Mouse (Mus musculus) large intestine, adult 2 months (tissue): ENCODE measurements around the gene Ntmt1. TPM values are rescaled to one million over a fixed set of nuclear protein-coding genes. Genes with fewer than 3 reads are reported as not detected.

Experiments used
- DNase-seq: peaks from one replicate; pipeline ENCODE4 v3.0.0-alpha.2; 2012; ENCODE audit warnings: low read depth, low spot score
- WGBS: fragments of 180-500 bp; shearing (Covaris S2); methylation state at CpG from one replicate; pipeline ENCODE4 v1.1.7; 2018; 5-methylcytosine and 5-hydroxymethylcytosine counted together
- polyA plus RNA-seq: library from polyadenylated mRNA; depleted of rRNA; stranded (reverse); fragments of >200 nt; gene quantifications from 2 replicates; pipeline ENCODE4 v1.2.3, GENCODE M21; 2012; rRNA removed

The Ntmt1 gene
- polyA plus RNA-seq, 1 experiment: 24.4 TPM

DNA sequence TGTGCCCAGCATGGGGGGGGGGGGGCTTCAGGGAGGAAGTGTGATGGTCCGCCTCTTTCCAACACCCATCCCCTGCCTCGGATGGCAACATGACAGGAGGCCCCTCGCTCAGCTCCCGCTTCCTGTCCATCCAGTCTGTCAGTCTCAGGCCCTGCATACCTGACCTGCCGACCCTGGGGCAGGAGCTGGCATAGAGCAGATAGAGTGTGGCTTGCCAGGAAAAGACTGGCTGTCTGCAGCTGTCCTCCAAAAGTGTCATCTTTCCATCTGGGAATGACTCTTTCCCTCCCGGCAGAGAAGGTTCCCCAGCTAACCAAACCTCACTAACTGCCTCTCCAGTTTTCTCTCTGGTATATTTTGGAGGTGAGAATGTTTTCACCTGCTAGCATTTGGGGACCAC lies 43.0 kb downstream of the Ntmt1 start:
- no peak for DNase-seq
- 40% methylated on average over 6 of the region's 6 CpGs for WGBS

DNA sequence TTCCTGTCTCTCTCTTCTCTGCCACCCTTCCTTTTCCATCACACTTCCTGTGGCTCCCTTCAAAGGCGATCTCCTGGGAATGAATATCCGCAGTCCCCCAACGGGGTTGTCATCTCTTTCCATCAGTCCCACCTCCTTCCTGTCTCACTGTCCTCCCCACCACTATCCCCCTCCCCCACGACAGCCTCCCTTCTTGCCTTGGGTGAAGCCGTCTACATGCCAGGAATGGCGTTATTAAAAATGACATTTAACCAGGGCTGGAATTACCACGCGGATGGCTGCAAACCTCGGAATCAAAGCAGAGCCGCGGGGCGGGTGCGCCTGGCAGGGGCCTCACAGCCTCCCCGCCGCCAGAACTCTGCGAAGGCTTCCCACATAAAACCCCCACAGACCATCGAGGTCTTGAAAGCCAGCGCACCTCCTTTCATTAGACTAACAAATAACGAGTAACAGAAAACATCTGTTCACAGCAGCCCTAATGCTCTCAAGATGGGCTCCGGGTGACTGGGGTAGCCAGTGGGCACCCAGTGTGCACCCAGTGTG lies 45.2 kb downstream of the Ntmt1 start:
- no peak for DNase-seq
- 40% methylated on average over 20 of the region's 20 CpGs for WGBS

DNA sequence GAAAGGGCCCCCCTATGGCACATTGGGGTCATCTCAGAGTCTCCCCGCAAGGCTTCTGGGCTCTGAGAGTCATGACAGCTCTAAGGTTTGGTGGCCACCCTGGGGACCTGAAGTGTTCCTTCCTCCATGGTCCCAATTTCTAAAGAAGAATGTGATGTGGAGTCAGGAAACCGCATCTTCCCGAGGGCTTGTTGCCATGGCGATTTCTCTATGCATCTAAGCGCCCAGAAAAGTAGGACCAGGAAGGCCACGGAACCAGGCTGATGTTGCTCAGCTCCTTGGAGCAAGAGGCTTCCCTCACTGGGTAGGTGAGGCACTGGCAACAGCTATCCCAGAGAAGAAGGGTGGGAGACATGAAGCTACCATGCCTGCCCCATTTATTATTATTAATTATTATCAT lies 49.5 kb downstream of the Ntmt1 start:
- WGBS: 77% methylated on average over 6 of the region's 6 CpGs

DNA sequence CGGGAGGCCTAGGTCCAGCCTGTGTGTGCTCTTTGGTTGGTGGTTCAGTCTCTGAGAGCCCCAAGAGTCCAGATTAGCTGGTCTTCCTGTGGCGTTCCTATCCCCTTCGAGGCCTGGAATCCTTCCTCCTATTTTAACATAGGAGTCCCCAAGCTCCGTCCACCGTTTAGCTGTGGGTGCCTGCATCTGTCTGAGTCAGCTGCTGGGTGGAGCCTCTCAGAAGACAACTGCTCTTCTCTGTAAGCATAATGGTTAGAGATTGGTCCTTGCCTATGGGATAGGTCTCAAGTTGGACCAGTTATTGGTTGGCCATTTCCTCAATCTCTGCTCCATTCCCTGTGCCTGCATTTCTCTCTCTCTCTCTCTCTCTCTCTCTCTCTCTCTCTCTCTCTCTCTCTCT lies 52.2 kb downstream of the Ntmt1 start:
- 67% methylated on average over 5 of the region's 5 CpGs for WGBS
- no peak for DNase-seq

More for the DNA sequence above, 49.5 kb downstream of the Ntmt1 start:
- no peak for DNase-seq

DNA sequence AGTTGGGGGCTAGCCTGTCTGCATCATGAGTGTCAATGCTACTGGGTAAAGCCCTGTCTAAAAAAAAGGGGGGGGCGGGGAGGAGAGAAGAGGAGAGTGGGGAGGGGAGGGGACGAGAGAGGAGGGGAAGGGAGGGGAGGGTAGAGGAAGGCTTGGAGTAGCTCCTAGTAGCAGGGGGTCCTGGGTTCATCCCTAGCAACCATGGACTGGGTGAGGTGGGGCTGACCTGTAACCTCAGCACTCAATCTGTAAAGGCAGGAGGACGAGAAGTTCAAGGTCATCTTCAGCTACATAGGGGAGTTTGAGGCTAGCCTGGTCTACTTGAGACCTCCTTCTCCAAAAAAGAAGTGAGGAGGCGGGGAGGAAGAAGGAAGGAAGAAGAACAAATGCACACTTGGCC lies 54.5 kb downstream of the Ntmt1 start:
- 52% methylated on average over 4 of the region's 4 CpGs for WGBS
- no peak for DNase-seq

DNA sequence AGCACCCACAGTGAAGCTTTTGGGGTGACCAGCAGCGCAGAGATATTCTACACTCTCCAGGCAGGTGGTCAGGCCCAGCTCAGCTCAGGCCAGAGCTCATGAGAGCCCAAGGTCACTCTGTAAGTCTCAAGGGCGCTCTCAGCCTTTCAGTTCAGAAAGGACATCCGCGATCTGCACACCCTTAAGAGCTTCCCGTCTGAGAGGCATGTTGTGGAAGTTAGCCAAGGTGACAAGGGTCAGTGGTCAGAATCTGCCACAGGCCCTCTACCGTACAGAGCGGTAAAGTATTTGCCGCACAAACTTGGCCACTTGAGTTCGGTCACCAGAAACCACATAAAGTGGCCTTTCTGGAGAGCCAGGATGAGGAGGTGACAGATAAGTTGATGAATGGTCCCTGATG lies 55.9 kb downstream of the Ntmt1 start:
- no peak for DNase-seq
- 67% methylated on average over 9 of the region's 9 CpGs for whole genome bisulfite sequencing

DNA sequence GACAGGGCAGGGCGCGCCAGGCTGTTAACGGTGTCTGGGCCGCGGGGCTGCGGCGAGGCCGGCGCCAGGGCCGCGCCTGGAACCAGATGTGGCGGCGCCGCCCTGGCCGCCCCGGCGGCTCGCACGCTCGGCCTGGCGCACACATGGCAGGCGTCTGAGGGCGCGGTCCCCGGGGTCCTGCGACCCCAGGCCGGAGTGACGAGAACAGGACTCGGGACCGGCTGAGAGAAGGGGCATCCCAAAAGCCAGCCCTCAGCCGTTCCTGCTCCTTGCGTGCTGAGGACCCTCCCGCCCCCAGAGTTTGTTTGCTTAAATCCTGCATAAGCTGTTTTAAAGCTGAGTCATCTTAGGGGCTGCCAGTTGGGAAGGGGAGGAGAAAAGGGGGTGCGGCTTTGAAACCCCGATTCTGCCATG lies 57.3 kb downstream of the Ntmt1 start:
- DNase-seq: no peak

DNA sequence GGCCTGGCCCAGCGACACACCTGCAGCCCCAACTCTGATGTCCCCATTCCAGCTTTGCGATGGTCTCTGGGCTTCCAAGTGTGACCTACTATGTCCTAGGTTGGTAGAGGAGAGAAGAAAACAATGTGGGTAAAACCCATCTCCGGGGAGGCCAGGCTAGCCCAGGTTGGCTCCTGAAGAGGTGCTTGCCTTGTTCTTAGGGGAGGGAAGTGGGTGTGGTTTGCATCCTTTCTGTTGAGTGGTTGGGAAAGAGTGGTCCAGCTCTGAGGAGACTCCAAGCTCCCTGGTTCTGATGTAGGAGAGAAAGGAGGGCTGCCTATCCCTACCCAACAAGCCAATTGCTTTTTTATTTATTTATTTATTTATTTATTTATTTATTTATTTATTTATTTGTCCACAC lies 57.8 kb downstream of the Ntmt1 start:
- no peak for DNase-seq
- WGBS: 53% methylated on average over 3 of the region's 3 CpGs

More for the DNA sequence above, 57.3 kb downstream of the Ntmt1 start:
- under 1% methylated on average over 35 of the region's 35 CpGs for WGBS

DNA sequence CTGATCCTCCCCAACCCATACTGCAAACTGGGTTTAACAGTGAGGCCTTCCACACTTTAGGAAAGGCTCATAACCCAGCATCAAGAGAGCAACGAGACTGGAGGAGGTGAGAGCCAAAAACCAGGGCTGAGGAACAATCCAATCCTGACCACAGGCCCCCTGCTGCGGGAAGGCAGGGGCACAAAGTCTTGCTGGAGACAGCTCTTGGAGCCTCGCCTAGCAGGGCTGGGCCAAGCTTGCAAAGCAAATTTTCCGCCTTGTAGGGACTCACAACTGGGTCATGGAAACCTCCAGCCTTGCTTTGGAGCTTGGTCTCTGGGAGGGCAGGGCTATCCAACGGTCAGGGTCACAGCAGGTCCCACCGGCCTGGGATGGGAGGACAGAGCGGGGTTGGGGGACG lies 63.2 kb downstream of the Ntmt1 start:
- no peak for DNase-seq
- 58% methylated on average over 8 of the region's 8 CpGs for WGBS

Other genes starting within 250 kb of the Ntmt1 start
- gene Cstad, start 212.8 kb upstream of the Ntmt1 start, polyA plus RNA-seq: 0.19 and 0.38 TPM in 2 replicates
- gene 1700001O22Rik, start 4.2 kb upstream of the Ntmt1 start, polyA plus RNA-seq: 1.3 and 2.6 TPM in 2 replicates
- gene Asb6, start 22.5 kb downstream of the Ntmt1 start, polyA plus RNA-seq: 21.4 and 30.1 TPM in 2 replicates
- 2.5 and 3.2 TPM in 2 replicates for gene Prrx2, start 27.1 kb downstream of the Ntmt1 start, polyA plus RNA-seq
- gene Ptges, start 122.0 kb downstream of the Ntmt1 start, polyA plus RNA-seq: 9.6 and 11.4 TPM in 2 replicates
- 14.3 and 18.1 TPM in 2 replicates for gene Tor1b, start 145.1 kb downstream of the Ntmt1 start, polyA plus RNA-seq
- 51.1 and 58.2 TPM in 2 replicates for gene Tor1a, start 160.1 kb downstream of the Ntmt1 start, polyA plus RNA-seq
- gene BC005624, start 174.4 kb downstream of the Ntmt1 start, polyA plus RNA-seq: 17.7 and 18.5 TPM in 2 replicates
- 6.0 and 6.8 TPM in 2 replicates for gene Usp20, start 174.5 kb downstream of the Ntmt1 start, polyA plus RNA-seq